Mouse (Mus musculus): Measurements from ENCODE around the gene Tjp1. TPM values are rescaled to one million over a fixed set of nuclear protein-coding genes. Genes with fewer than 3 reads are reported as not detected.

Gene Tjp1
- polyA plus RNA-seq (2012; rRNA removed) = 4.1 and 4.9 TPM in 2 replicates
- 1.9 and 3.2 TPM in 2 replicates for polyA plus RNA-seq (2014; fragmentation: Nextera tagmentation; extraction: Ambion mirVana)

DNA sequence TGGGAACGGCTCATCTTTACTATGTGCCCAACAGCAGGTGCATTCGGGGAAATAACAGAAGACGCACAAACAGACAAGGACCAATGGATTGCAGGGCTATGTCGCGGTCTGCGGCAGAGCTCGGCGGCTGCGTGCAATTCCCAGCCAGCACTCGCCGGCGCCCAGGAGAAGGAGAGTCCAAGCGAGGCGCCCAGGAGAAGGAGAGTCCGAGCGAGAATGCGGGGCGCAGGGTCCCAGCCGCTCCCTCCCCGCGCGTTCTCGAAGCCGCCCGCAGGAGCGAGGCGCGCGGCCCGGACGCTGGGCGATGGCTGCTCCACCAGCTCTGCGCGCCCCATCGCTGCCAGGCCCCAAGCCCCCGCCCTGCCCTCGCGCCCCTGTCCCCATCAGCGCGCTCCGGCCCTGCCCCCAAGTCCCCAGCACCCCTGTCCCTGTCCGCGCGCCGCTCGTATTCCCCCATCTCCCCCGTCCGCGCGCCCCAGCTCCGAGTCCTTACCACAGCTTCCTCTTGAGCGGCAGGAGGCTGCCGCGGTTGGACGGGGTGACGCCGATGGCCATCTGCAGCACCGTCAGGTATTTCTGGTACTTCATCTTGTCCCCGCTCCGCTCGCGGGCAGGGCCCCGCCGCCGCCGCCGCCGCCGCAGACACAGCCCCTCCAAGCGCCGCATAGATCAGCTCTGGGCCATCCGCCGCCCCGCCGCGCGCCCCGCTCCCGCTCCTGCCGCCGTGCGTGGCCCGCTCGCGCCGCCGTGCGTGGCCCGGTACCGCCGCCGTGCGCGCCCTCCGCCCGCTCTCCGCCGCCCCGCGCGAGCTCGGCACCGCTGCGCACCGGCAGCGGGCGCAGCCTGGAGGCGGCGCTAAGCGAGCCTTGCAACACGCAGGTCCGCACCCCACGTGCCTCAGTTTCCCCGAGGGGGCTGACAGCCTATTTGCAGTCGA is at the start of gene Tjp1:
TSS of gene Tjp1 (minus strand) at position 711 of the 937 bp plus-strand sequence.
- WGBS (ENCODE audit: insufficient replicate concordance) = 2% methylated on average over 112 of the region's 115 CpGs
- Histone ChIP-seq H3K4me3 (ENCODE audit: insufficient read depth in 1 of 2, low read depth in 2 of 2, low read length in 2 of 2) (peak within 1 kb of the TSS in 1 of 2 experiments; percentile 19; a peak in 2 of 4 replicates), H3K9me3 (ENCODE audit: control insufficient read depth, low read length) (no peaks in the 10 kb centered on the region), H3K4me2 (ENCODE audit: low read depth) (peak within 1 kb of the TSS; percentile 54), H3K27ac (no peak within 1 kb of the TSS), H3K27me3 (ENCODE audit: control insufficient read depth, insufficient read depth, low read length) (peaks cover 23% of the 10 kb centered on the region), H3K4me1 (replicated peaks; ENCODE audit: control insufficient read depth in 2 of 2, insufficient read depth in 2 of 2, low read length in 1 of 2) (no peaks in the 10 kb centered on the region), H3K36me3 (replicated peaks; ENCODE audit: control insufficient read depth, insufficient read depth, low read depth) (no peaks in the 10 kb centered on the region), H3K9ac (replicated peaks) (no peak within 1 kb of the TSS)
- TF ChIP-seq CTCF (IDR thresholded peaks at IDR 0.05; ENCODE audit: low read depth) (no peak), EP300 (IDR thresholded peaks at IDR 0.05; ENCODE audit: low read depth) (no peak)
- DNase-seq (ENCODE audit: low read depth in 3 of 3, low spot score in 3 of 3) (no peak), ATAC-seq (ENCODE audit: insufficient read depth) (no peak)

DNA sequence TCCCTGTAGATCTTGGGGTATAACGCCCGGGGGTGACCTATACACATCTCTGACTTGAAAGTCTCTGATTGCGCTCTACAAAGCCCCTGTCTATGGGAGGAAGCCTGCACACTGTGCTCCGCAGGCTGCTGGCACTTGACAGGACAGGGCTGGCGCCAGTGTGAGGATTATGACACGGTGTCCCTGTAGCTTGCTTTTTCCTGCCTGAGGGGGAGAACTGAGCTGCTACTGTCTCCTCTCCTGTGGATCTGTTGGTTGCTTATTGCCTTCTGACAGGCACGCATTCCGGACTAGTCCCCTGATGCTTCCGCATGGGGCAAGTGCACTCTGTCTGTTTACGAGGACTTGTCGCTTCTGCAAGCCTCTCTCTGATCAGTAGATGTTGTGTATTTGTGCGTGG is 49.5 kb upstream of the Tjp1 start:
- H3K9ac ChIP-seq (replicated peaks) = no peak overlapping the region
- no peak for DNase-seq (ENCODE audit: low read depth in 3 of 3, low spot score in 3 of 3)

DNA sequence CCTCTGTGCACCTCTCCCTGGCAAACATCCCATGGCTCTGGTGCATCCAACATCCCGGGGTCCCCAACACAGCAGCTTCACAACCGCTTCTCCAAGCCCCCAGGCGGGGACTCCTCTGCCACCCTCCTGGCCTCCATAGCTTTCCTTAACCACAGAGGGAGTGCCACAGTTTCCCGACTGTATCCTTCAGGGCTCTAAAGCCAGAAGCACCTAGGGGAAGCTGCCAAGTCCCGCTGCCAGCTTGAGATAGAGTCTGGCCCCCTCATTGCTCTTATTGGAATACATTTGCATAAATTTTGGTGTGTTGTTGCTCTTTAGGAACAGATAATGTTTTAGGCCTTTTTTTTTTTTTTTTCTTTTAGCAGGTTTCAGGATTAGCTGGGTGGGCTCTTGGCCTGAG is 45.1 kb upstream of the Tjp1 start:
- no peaks in the 10 kb centered on the region for H3K27me3 ChIP-seq (ENCODE audit: control insufficient read depth, insufficient read depth, low read length)
- no peaks in the 10 kb centered on the region for H3K9me3 ChIP-seq (ENCODE audit: control insufficient read depth, low read length)
- H3K4me3 ChIP-seq (ENCODE audit: insufficient read depth in 1 of 2, low read depth in 2 of 2, low read length in 2 of 2) = no peak overlapping the region
- H3K27ac ChIP-seq = no peak overlapping the region
- no peaks in the 10 kb centered on the region for H3K4me1 ChIP-seq (replicated peaks; ENCODE audit: control insufficient read depth in 2 of 2, insufficient read depth in 2 of 2, low read length in 1 of 2)
- TF ChIP-seq EP300 (IDR thresholded peaks at IDR 0.05; ENCODE audit: low read depth) (no peak), CTCF (IDR thresholded peaks at IDR 0.05; ENCODE audit: low read depth) (no peak)
- no peaks in the 10 kb centered on the region for H3K36me3 ChIP-seq (replicated peaks; ENCODE audit: control insufficient read depth, insufficient read depth, low read depth)
- 48% methylated on average over 5 of the region's 5 CpGs for WGBS (ENCODE audit: insufficient replicate concordance)
- no peak overlapping the region for H3K9ac ChIP-seq (replicated peaks)
- no peak for DNase-seq (ENCODE audit: low read depth in 3 of 3, low spot score in 3 of 3)
- H3K4me2 ChIP-seq (ENCODE audit: low read depth) = no peak overlapping the region
- no peak for ATAC-seq (ENCODE audit: insufficient read depth)

More for the DNA sequence above, 49.5 kb upstream of the Tjp1 start:
- 57% methylated on average over 12 of the region's 12 CpGs for WGBS (ENCODE audit: insufficient replicate concordance)
- no peak overlapping the region for H3K27ac ChIP-seq
- TF ChIP-seq CTCF (IDR thresholded peaks at IDR 0.05; ENCODE audit: low read depth) (no peak), EP300 (IDR thresholded peaks at IDR 0.05; ENCODE audit: low read depth) (no peak)
- H3K4me3 ChIP-seq (ENCODE audit: insufficient read depth in 1 of 2, low read depth in 2 of 2, low read length in 2 of 2) = no peak overlapping the region
- H3K4me2 ChIP-seq (ENCODE audit: low read depth) = no peak overlapping the region
- no peaks in the 10 kb centered on the region for H3K27me3 ChIP-seq (ENCODE audit: control insufficient read depth, insufficient read depth, low read length)
- no peak for ATAC-seq (ENCODE audit: insufficient read depth)
- no peaks in the 10 kb centered on the region for H3K9me3 ChIP-seq (ENCODE audit: control insufficient read depth, low read length)
- no peaks in the 10 kb centered on the region for H3K36me3 ChIP-seq (replicated peaks; ENCODE audit: control insufficient read depth, insufficient read depth, low read depth)
- H3K4me1 ChIP-seq (replicated peaks; ENCODE audit: control insufficient read depth in 2 of 2, insufficient read depth in 2 of 2, low read length in 1 of 2) = no peaks in the 10 kb centered on the region

DNA sequence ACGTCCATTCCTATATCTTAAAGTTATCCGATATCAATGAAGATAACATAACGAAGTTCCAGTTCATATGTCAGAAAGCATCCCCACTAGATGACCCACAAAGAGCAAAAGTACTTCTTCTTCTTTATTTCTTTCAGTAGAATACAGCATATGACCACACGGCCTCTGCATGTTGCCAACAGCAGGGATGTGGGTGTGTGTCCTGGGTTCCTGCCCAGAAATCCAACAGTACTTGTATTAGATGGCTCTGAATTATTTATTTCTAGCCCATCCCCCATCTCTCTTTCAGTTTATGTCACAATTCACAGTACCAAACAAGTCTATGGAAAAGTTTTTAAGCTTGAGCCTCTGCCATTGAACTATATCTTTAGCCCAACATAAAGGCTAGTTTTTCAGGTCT is 43.1 kb upstream of the Tjp1 start:
- H3K4me2 ChIP-seq (ENCODE audit: low read depth) = no peak overlapping the region
- no peaks in the 10 kb centered on the region for H3K9me3 ChIP-seq (ENCODE audit: control insufficient read depth, low read length)
- WGBS (ENCODE audit: insufficient replicate concordance) = 56% methylated on average over 4 of the region's 4 CpGs
- TF ChIP-seq CTCF (IDR thresholded peaks at IDR 0.05; ENCODE audit: low read depth) = no peak
- no peak for TF ChIP-seq EP300 (IDR thresholded peaks at IDR 0.05; ENCODE audit: low read depth)
- no peak for ATAC-seq (ENCODE audit: insufficient read depth)
- H3K4me1 ChIP-seq (replicated peaks; ENCODE audit: control insufficient read depth in 2 of 2, insufficient read depth in 2 of 2, low read length in 1 of 2) = no peaks in the 10 kb centered on the region
- no peaks in the 10 kb centered on the region for H3K36me3 ChIP-seq (replicated peaks; ENCODE audit: control insufficient read depth, insufficient read depth, low read depth)
- no peak overlapping the region for H3K27ac ChIP-seq
- H3K27me3 ChIP-seq (ENCODE audit: control insufficient read depth, insufficient read depth, low read length) = no peaks in the 10 kb centered on the region
- no peak for DNase-seq (ENCODE audit: low read depth in 3 of 3, low spot score in 3 of 3)
- H3K9ac ChIP-seq (replicated peaks) = no peak overlapping the region
- H3K4me3 ChIP-seq (ENCODE audit: insufficient read depth in 1 of 2, low read depth in 2 of 2, low read length in 2 of 2) = no peak overlapping the region

DNA sequence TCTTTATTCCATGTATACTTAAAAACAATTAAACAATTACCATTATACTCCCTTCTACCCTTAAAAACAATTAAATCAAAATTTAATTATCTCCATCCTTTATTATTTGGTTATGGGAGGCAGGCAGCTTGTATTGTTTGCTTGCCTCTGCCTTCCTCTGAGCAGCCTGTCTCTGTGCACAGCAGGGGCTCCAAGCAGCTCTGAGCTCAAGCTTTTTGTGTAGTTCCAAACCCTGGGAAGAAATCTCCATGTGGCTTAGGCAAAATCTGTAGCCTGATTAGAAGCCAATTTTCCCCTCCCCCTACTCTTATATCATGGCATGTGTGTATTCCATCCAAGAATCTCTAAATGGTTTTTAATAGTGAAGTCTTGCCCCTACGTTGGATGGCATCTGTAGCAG is 28.4 kb upstream of the Tjp1 start:
- TF ChIP-seq CTCF (IDR thresholded peaks at IDR 0.05; ENCODE audit: low read depth) (no peak), EP300 (IDR thresholded peaks at IDR 0.05; ENCODE audit: low read depth) (no peak)
- no peak for ATAC-seq (ENCODE audit: insufficient read depth)
- Histone ChIP-seq H3K27me3 (ENCODE audit: control insufficient read depth, insufficient read depth, low read length) (no peaks in the 10 kb centered on the region), H3K36me3 (replicated peaks; ENCODE audit: control insufficient read depth, insufficient read depth, low read depth) (no peaks in the 10 kb centered on the region), H3K9ac (replicated peaks) (no peak overlapping the region), H3K4me1 (replicated peaks; ENCODE audit: control insufficient read depth in 2 of 2, insufficient read depth in 2 of 2, low read length in 1 of 2) (no peaks in the 10 kb centered on the region), H3K9me3 (ENCODE audit: control insufficient read depth, low read length) (no peaks in the 10 kb centered on the region), H3K4me2 (ENCODE audit: low read depth) (no peak overlapping the region), H3K4me3 (ENCODE audit: insufficient read depth in 1 of 2, low read depth in 2 of 2, low read length in 2 of 2) (no peak overlapping the region), H3K27ac (no peak overlapping the region)
- no peak for DNase-seq (ENCODE audit: low read depth in 3 of 3, low spot score in 3 of 3)
- WGBS (ENCODE audit: insufficient replicate concordance) = 40% methylated on average over 1 of the region's 1 CpGs
